Mouse (Mus musculus): Measurements from ENCODE around the gene Pik3ip1. TPM values are rescaled to one million over a fixed set of nuclear protein-coding genes. Genes with fewer than 3 reads are reported as not detected.

The Pik3ip1 gene
- 12.2 and 14.2 TPM in 2 replicates for polyA plus RNA-seq (2014; fragmentation: Nextera tagmentation; extraction: Ambion mirVana)

DNA sequence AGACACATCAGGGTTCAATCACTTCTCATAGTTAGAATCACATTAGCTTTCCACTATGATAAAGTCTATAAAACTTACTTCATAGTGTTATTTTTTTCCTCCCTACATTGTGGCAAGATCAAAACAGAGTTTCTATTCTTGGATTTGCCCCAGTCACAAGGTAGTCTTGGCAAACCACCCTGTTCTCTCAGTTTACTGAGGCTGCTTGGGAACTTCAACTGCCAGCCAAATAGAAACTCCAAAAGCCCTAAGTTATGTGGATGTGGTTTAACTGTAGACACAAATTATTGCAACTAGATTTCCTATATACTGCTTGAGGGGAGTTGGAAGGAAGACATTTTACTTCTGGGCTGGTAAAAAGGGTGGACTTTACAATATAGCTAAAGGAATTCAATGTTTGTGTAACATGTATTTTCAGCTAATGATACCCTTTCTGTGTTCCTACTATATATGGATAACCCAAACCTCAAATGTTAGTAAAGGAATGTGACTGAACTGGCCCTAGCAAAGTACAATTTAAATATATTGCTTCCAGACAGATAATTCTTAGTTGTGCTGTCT is at the start of gene Pik3ip1:
Gene Pik3ip1 (plus strand): TSS at position 511 of the 561 bp plus-strand sequence.
- H3K9me3 ChIP-seq (replicated peaks; ENCODE audit: control insufficient read depth, low read length), result no peaks in the 10 kb centered on the region
- peak within 1 kb of the TSS; percentile 46 for H3K4me3 ChIP-seq (ENCODE audit: low read depth, low read length)
- H3K4me1 ChIP-seq (ENCODE audit: control insufficient read depth, insufficient read depth, low read length), result peaks cover 17% of the 10 kb centered on the region
- no peak for ATAC-seq (replicated peaks; ENCODE audit: insufficient number of reproducible peaks, low FRiP score, low TSS enrichment)
- H3K9ac ChIP-seq (ENCODE audit: low read depth, low read length), result peak within 1 kb of the TSS; percentile 60
- H3K27me3 ChIP-seq (ENCODE audit: control insufficient read depth, insufficient read depth, low read length), result no peaks in the 10 kb centered on the region
- H3K27ac ChIP-seq (ENCODE audit: low read depth, low read length), result no peak within 1 kb of the TSS
- H3K36me3 ChIP-seq (ENCODE audit: control insufficient read depth, insufficient read depth, low read length), result no peaks in the 10 kb centered on the region
- H3K4me2 ChIP-seq, result peak within 1 kb of the TSS; percentile 97

DNA sequence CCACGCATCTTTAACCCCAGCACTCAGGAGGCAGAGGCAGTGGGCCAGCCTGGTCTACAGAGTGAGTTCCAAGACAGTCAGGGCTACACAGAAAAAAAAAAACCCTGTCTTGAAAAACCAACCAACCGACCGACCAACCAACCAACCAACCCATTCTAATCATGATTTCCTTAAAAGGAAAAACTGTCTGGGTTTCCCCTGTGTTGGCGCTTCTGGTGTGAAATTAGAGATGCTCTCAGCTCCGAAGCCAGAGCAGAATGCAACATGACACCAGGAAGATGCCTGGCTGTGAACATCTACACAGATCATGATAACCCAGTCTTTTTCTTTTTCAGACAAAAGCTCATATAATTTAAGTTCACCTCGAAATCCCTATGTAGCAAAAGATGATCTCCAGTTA is 47.3 kb upstream of the Pik3ip1 start:
- Histone ChIP-seq H3K9me3 (replicated peaks; ENCODE audit: control insufficient read depth, low read length) (0 out of 2 replicates have a peak, but pooled peaks cover 3% of the 10 kb centered on the region), H3K4me3 (ENCODE audit: low read depth, low read length) (no peak overlapping the region), H3K4me2 (no peak overlapping the region), H3K4me1 (ENCODE audit: control insufficient read depth, insufficient read depth, low read length) (peaks cover 1% of the 10 kb centered on the region; the same call in 1 of the 2 replicates), H3K9ac (ENCODE audit: low read depth, low read length) (no peak overlapping the region), H3K27ac (ENCODE audit: low read depth, low read length) (no peak overlapping the region), H3K27me3 (ENCODE audit: control insufficient read depth, insufficient read depth, low read length) (no peaks in the 10 kb centered on the region), H3K36me3 (ENCODE audit: control insufficient read depth, insufficient read depth, low read length) (no peaks in the 10 kb centered on the region)
- no peak for ATAC-seq (replicated peaks; ENCODE audit: insufficient number of reproducible peaks, low FRiP score, low TSS enrichment)
- WGBS (ENCODE audit: insufficient replicate concordance), result 78% methylated on average over 6 of the region's 6 CpGs

DNA sequence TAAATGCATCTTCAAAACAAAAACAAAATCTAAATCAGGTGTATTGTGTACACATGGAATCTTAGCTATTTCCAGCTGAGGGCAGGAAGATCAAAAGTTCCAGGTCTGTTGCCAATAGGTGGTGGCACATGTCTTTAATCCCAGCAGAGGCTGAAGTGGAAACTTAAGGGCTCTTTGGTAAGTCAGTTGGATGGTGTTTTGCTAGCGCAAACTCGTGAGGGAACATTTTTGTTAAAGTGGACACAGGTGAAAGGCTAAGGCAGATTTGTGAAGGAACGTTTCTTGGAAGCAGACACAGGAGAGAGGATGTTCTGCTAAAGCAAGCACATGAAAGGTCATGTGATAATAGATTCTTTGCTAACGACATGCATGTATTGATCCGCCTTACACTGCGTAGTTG is 46.6 kb upstream of the Pik3ip1 start:
- Histone ChIP-seq H3K27me3 (ENCODE audit: control insufficient read depth, insufficient read depth, low read length) (no peaks in the 10 kb centered on the region), H3K4me1 (ENCODE audit: control insufficient read depth, insufficient read depth, low read length) (peaks cover 6% of the 10 kb centered on the region; the same call in 1 of the 2 replicates), H3K27ac (ENCODE audit: low read depth, low read length) (no peak overlapping the region), H3K36me3 (ENCODE audit: control insufficient read depth, insufficient read depth, low read length) (no peaks in the 10 kb centered on the region), H3K4me3 (ENCODE audit: low read depth, low read length) (no peak overlapping the region), H3K9me3 (replicated peaks; ENCODE audit: control insufficient read depth, low read length) (0 out of 2 replicates have a peak, but pooled peaks cover 3% of the 10 kb centered on the region), H3K9ac (ENCODE audit: low read depth, low read length) (no peak overlapping the region), H3K4me2 (no peak overlapping the region)
- no peak for ATAC-seq (replicated peaks; ENCODE audit: insufficient number of reproducible peaks, low FRiP score, low TSS enrichment)
- 91% methylated on average over 6 of the region's 6 CpGs for WGBS (ENCODE audit: insufficient replicate concordance)

GRCm38 (mm10) chr11:3285940-3286339 is 44.3 kb upstream of the Pik3ip1 start:
- no peak overlapping the region for H3K27ac ChIP-seq (ENCODE audit: low read depth, low read length)
- WGBS (ENCODE audit: insufficient replicate concordance), result 83% methylated on average over 3 of the region's 3 CpGs
- no peak overlapping the region for H3K4me3 ChIP-seq (ENCODE audit: low read depth, low read length)
- no peaks in the 10 kb centered on the region for H3K27me3 ChIP-seq (ENCODE audit: control insufficient read depth, insufficient read depth, low read length)
- H3K9ac ChIP-seq (ENCODE audit: low read depth, low read length), result no peak overlapping the region
- H3K36me3 ChIP-seq (ENCODE audit: control insufficient read depth, insufficient read depth, low read length), result no peaks in the 10 kb centered on the region
- H3K4me2 ChIP-seq, result no peak overlapping the region
- H3K4me1 ChIP-seq (ENCODE audit: control insufficient read depth, insufficient read depth, low read length), result peaks cover 6% of the 10 kb centered on the region
- ATAC-seq (replicated peaks; ENCODE audit: insufficient number of reproducible peaks, low FRiP score, low TSS enrichment), result no peak
- no peaks in the 10 kb centered on the region for H3K9me3 ChIP-seq (replicated peaks; ENCODE audit: control insufficient read depth, low read length)

DNA sequence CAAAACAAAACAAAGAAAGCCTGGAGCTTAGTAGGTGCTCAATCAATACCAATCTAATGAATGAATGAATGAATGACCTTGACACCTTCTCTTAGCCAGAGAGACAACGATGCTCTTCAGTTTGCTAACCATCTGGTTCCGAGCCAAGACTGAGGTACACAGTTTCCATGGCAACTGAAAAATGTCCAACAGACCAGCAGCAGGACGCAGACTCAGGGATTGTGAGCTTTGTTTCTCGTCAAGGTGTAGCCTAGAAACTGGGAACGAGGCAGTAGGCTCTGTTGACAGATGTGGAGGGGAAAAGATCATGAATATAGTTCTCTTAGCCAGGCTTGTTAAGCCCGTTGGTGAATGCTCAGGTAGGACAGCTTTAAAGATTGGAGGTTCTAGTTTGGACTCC is 43.1 kb upstream of the Pik3ip1 start:
- Histone ChIP-seq H3K4me2 (no peak overlapping the region), H3K4me3 (ENCODE audit: low read depth, low read length) (no peak overlapping the region), H3K27ac (ENCODE audit: low read depth, low read length) (no peak overlapping the region), H3K9me3 (replicated peaks; ENCODE audit: control insufficient read depth, low read length) (no peaks in the 10 kb centered on the region), H3K9ac (ENCODE audit: low read depth, low read length) (no peak overlapping the region), H3K4me1 (ENCODE audit: control insufficient read depth, insufficient read depth, low read length) (peaks cover 13% of the 10 kb centered on the region), H3K36me3 (ENCODE audit: control insufficient read depth, insufficient read depth, low read length) (no peaks in the 10 kb centered on the region; the same call in 1 of the 2 replicates), H3K27me3 (ENCODE audit: control insufficient read depth, insufficient read depth, low read length) (no peaks in the 10 kb centered on the region)
- 68% methylated on average over 6 of the region's 6 CpGs for WGBS (ENCODE audit: insufficient replicate concordance)
- ATAC-seq (replicated peaks; ENCODE audit: insufficient number of reproducible peaks, low FRiP score, low TSS enrichment), result no peak

- 58% methylated on average over 5 of the region's 5 CpGs for WGBS (ENCODE audit: insufficient replicate concordance)
- H3K4me2 ChIP-seq, result peak overlapping the region; percentile 100
- peak overlapping the region; percentile 73 for H3K4me3 ChIP-seq (ENCODE audit: low read depth, low read length)
- no peaks in the 10 kb centered on the region for H3K27me3 ChIP-seq (ENCODE audit: control insufficient read depth, insufficient read depth, low read length)
- peaks cover 17% of the 10 kb centered on the region for H3K4me1 ChIP-seq (ENCODE audit: control insufficient read depth, insufficient read depth, low read length)
- H3K36me3 ChIP-seq (ENCODE audit: control insufficient read depth, insufficient read depth, low read length), result no peaks in the 10 kb centered on the region; the same call in 1 of the 2 replicates
- H3K9me3 ChIP-seq (replicated peaks; ENCODE audit: control insufficient read depth, low read length), result no peaks in the 10 kb centered on the region
- peak overlapping the region; percentile 100 for H3K27ac ChIP-seq (ENCODE audit: low read depth, low read length)
- no peak for ATAC-seq (replicated peaks; ENCODE audit: insufficient number of reproducible peaks, low FRiP score, low TSS enrichment)
- H3K9ac ChIP-seq (ENCODE audit: low read depth, low read length), result peak overlapping the region; percentile 99
Measured at GRCm38 (mm10) chr11:3287921-3288320, 42.3 kb upstream of the Pik3ip1 start.

DNA sequence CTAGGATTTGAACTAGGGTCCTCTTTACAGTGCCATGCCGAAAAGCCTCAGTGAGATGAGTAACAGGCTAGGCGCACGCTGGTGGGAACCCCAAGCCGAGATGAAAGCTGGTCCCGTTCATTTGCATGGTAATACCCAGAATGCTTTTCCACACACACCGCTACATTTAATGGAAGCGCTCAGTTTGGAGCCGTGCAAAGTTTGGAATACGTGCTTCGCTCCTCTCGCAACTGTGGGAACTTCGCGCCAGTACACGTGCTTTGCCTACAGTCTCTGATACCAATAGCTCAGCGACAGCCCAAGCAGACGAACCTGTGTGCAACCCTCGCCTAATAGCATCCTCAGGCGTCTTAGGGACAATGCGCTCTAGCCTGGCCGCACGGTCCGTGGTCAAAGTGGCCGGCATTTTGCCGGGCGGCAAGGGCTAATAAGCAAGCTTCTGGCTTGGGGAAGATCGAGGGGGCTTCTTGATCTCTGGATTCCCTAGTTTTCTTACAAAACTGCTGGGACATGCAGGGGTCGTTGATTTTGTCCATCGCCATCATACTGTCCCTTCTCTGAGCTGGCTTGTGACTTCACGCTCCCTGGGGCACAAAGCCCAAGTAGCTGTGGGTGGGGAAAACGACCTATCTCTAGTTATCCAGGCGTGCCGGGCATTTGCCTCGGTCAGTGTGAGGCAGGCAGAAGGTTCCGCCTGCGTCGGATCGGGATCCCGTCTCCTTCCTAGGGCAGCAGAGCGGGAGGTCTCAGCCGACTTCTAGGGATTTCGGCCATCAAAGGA is 41.5 kb upstream of the Pik3ip1 start, which contains the start of gene Patz1:
Gene Patz1 (plus strand): TSS at position 354 of the 781 bp plus-strand sequence.
- Histone ChIP-seq H3K27me3 (ENCODE audit: control insufficient read depth, insufficient read depth, low read length) (no peaks in the 10 kb centered on the region), H3K4me1 (ENCODE audit: control insufficient read depth, insufficient read depth, low read length) (peaks cover 25% of the 10 kb centered on the region), H3K27ac (ENCODE audit: low read depth, low read length) (peak within 1 kb of the TSS; percentile 100), H3K4me2 (peak within 1 kb of the TSS; percentile 100), H3K9ac (ENCODE audit: low read depth, low read length) (peak within 1 kb of the TSS; percentile 99), H3K4me3 (ENCODE audit: low read depth, low read length) (peak within 1 kb of the TSS; percentile 73), H3K36me3 (ENCODE audit: control insufficient read depth, insufficient read depth, low read length) (peaks cover 5% of the 10 kb centered on the region), H3K9me3 (replicated peaks; ENCODE audit: control insufficient read depth, low read length) (no peaks in the 10 kb centered on the region)
- under 1% methylated on average over 41 of the region's 41 CpGs for WGBS (ENCODE audit: insufficient replicate concordance)
- peak; percentile 23 for ATAC-seq (replicated peaks; ENCODE audit: insufficient number of reproducible peaks, low FRiP score, low TSS enrichment)

GRCm38 (mm10) chr11:3289302-3289802 is 40.8 kb upstream of the Pik3ip1 start:
- peak overlapping the region; percentile 100 for H3K4me2 ChIP-seq
- peaks cover 11% of the 10 kb centered on the region for H3K36me3 ChIP-seq (ENCODE audit: control insufficient read depth, insufficient read depth, low read length)
- H3K4me3 ChIP-seq (ENCODE audit: low read depth, low read length), result peak overlapping the region; percentile 73
- under 1% methylated on average over 32 of the region's 40 CpGs for WGBS (ENCODE audit: insufficient replicate concordance)
- peak; percentile 76 for ATAC-seq (replicated peaks; ENCODE audit: insufficient number of reproducible peaks, low FRiP score, low TSS enrichment)
- peak overlapping the region; percentile 100 for H3K27ac ChIP-seq (ENCODE audit: low read depth, low read length)
- peaks cover 31% of the 10 kb centered on the region for H3K4me1 ChIP-seq (ENCODE audit: control insufficient read depth, insufficient read depth, low read length)
- H3K27me3 ChIP-seq (ENCODE audit: control insufficient read depth, insufficient read depth, low read length), result no peaks in the 10 kb centered on the region
- H3K9me3 ChIP-seq (replicated peaks; ENCODE audit: control insufficient read depth, low read length), result no peaks in the 10 kb centered on the region
- peak overlapping the region; percentile 99 for H3K9ac ChIP-seq (ENCODE audit: low read depth, low read length)

Measured in heart, embryonic 11.5 days (tissue).